ENCODE assay signal across 14 mouse cellular contexts in genomic region chr7:117672121-117672591, GRCm38 (mm10).
DNase-seq lines count a peak whose midpoint lies in the region.
"Had no signal": no experiment of that assay in that cellular context is flagged by ENCODE, and none has a peak within 500 bp of the region (broad histone marks: within the 10 kb centered on the region; RNA-seq: fewer than 3 reads in every experiment).

No protein-coding gene starts in this region.

- DNase-seq in left cerebral cortex, adult 11 months (ENCODE audit: low spot score): peak; percentile 61
- no peak for DNase-seq in left cerebral cortex, postnatal 4 days
- peak; percentile 31 to 71 for DNase-seq in frontal cortex, postnatal 10 days (ENCODE audit: low spot score in 2 of 2)
- DNase-seq in left cerebral cortex, postnatal 14 days (ENCODE audit: low spot score in 2 of 2): peak; percentile 71 to 89
- DNase-seq in right cerebral cortex, postnatal 4 days: peak; percentile 8
- DNase-seq in adrenal gland, postnatal 25 days: no peak
- no peak for DNase-seq in heart, postnatal 10 days
- DNase-seq in heart, adult 9 months (ENCODE audit: low spot score in 2 of 2): no peak
- DNase-seq: adrenal gland, adult 2 months; heart, adult 2 months; heart, postnatal 14 days; kidney, adult 8-10 months; kidney, postnatal 36 days; thymus, postnatal 36 days had no signal

- intact Hi-C loops in left cerebral cortex, postnatal 4 days (cut with DNase I): no loop called here
- intact Hi-C loops in left cerebral cortex, postnatal 14 days (cut with DNase I): no loop called here
- intact Hi-C loops in heart, postnatal 10 days (cut with DNase I): no loop called here

Comparison
In these comparisons a context has a peak if more than half of its experiments do, and no peak if none do; other contexts are left out.
1. DNase-seq: peak in left cerebral cortex, adult 11 months (single experiment), frontal cortex, postnatal 10 days (2 of 2), left cerebral cortex, postnatal 14 days (2 of 2) and right cerebral cortex, postnatal 4 days (single experiment); none in left cerebral cortex, postnatal 4 days (single experiment), adrenal gland, postnatal 25 days (single experiment), heart, postnatal 10 days (0 of 2) and heart, adult 9 months (0 of 2).